Mouse (Mus musculus) liver (tissue): ENCODE measurements around the gene Aldh3b1.
A peak's percentile ranks its signal among the peaks of the same experiment; 100 is the strongest.

Experiments used
- DNase-seq: peaks from one replicate; pipeline ENCODE4 v3.0.0-alpha.2; 2020; ENCODE audit warnings: mixed read lengths

The Aldh3b1 gene

DNA sequence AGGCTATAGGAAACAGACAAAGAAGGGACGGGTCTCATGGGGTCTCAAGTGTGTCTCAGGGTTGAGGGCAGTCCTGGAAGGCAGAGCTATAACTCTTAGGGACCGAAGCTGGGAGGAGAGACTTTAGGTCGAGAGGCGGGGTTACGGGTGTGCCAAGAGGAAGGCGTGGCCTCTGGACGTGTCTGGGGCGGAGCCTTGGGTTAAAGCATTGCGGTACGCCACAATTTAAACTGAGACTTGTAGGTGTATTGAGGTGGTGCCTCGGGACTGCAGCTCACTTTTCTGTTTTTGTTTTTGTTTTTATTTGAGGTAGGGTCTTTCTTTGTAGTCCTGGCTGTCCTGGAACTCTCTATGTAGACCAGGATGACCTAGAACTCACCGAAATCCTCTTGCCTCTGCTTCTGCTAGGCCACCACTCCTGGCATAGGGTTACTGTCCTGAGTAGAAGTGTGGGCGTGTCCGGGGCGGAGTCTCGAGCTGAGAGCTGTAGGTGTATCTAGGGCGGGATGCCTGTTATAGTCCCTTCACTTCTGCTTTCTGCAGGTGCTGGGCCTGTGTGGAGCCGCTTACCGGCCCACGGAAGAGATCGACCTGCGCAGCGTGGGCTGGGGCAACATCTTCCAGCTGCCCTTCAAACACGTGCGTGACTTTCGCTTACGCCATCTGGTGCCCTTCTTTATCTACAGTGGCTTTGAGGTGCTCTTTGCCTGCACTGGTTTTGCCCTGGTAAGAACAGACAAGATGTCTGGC, 13.6 kb upstream of the Aldh3b1 start:
- DNase-seq, result peak; percentile 86

DNA sequence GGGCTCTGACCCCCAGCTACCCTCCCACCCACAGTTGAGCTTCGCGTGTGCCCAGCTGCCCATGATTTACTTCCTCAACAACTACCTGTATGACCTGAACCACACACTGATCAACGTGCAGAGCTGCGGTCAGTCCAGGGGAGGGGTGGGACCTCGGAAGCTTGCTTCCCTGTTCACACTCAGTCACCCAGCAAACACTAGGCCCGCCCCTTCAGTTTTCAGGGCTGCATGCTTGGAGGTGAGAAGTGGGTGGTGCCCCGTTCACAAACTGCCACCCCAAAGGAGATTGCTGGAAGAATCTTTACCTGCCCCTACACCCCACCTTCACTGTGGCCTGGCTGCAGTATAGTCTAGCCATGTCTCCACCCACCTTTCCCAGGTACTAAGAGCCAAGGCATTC, 12.7 kb upstream of the Aldh3b1 start:
- no peak for DNase-seq

DNA sequence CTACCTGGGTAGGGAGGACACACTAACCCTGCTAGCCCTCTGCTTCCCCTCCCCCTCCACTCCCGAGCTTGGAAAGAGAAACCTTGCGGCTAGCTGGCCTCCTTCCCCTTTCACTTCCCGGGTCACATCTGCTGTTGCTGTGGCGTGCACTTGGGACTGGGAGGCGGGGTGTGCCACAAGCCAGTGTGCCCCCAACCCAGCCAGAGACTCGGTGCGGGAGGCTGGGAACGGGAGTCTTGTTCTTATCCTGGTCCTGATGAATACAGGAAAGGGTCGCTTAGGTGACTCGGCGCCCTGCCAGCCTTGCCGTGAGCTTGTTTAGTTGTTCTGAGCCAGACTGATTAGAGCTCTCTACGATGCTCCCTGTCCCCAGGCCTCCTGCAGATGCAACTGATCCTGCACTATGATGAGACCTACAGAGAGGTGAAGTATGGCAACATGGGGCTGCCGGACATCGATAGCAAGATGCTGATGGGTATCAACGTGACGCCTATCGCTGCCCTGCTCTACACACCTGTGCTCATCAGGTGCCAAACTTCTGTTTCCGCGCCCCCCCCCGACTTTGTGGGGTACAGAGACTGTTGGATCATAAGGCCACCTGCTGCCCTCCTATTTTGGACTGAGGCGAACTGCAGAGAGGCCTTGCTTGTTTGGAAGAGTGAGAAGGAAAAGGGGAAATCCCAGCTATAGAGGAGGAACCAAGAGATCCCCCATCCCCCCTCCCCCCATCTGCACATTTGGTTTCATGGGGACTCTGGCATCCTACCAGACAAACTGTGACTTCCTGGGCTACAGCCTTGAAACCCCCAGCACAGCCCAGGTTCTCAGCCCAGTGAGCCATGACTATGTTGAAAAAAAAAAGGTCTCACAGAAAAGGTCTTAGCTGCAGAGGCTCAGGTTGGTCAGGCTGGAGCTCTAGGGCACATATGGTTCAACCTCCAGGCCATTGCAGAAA, 6.6 kb upstream of the Aldh3b1 start:
- peak; percentile 53 for DNase-seq

DNA sequence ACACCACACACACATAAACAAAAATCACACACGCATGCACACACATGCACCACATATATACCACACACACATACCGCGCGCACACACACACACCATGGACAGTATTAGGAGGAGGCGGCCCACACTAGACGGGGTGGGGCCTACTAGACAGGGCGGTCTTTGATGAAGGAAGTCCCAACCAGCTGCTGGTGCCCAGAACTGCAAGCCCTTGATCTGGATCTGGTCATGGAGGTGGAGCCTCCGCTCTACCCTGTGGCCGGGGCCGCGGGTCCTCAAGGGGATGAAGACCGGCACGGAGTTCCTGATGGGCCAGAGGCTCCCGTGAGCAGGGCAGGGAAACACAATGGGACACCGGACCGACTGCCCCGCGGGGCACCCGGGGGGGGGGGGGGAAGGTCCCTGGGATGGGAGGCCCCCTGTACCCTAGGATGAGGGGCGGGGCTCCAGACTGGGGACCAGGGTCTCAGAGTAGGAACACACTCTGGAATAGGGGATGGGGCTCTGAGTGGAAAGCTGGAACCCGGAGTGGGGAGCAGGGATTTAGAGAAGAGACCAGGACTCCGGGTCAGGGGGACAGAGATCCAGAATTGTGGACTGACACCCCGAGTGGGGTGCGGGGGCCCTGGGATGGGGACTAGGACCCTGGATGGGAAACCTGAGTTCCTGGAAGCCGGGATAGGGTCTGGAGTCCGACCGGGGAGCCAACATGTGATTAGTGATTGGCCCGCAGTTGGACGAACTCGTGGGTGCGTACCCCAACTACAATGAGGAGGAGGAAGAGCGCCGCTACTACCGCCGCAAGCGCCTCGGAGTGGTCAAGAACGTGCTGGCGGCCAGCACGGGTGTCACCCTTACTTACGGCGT, 5.7 kb upstream of the Aldh3b1 start, which contains the start of gene Unc93b1:
Unc93b1 (plus strand) TSS at position 155 of the 864 bp plus-strand sequence.
- DNase-seq, result peak; percentile 63

DNA sequence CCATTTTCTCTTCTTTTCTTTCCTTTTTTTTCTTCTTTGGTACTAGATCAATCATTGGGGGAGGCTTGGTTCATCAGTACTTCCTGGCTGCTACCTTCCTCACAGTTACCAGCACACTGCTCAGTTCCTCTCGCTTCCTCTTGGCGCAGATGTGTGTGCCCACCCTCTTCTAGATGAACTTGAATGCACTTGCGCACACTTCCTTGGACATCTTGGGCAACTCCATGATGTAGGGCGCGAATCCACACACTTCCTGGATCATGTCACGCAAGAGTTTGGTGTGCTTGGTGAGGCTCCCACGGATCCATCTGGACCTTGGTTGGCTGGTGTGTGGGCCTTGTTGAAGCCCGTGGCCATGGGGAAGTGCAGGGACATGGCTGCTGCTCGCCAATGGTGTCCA, 2.1 kb upstream of the Aldh3b1 start:
- no peak for DNase-seq

DNA sequence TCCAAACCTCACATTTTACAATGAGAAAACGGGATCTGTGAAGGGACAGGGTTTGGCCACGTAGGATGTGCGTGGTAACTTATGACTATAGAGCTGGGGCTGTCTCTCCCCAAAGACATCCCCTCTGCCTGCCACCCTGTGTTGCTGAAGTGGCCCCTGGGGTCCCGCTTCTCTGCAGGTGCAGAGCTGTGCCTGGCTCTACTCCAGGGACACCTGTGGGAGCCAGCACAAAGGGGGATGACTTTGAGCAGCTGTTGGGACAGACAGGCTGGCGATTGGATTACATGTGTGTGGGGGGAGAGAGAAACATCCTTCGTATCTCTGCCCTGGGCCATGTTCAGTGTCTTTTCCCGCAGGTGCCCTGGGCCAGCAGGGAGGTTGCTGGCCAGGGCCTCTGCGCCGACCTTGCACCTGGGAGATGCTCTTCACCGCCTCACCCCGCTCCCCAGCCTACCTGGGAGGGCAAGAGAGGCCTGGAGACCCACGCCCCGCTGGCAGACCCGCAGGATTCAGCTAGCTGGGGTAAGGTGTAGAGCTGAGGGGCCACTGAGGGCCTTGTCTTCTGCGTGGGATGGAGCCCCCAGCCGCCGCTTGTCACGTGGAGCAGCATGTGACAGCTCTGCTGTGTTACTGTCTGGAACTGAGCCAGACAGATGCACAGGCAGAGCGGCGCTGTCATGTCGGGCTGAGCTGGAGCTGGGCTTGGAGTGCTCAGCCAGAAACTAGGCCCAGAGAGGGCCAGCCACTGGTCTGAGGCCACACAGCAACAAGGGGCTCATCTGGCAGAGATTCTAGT, 852 bp upstream of the Aldh3b1 start:
- DNase-seq, result no peak

DNA sequence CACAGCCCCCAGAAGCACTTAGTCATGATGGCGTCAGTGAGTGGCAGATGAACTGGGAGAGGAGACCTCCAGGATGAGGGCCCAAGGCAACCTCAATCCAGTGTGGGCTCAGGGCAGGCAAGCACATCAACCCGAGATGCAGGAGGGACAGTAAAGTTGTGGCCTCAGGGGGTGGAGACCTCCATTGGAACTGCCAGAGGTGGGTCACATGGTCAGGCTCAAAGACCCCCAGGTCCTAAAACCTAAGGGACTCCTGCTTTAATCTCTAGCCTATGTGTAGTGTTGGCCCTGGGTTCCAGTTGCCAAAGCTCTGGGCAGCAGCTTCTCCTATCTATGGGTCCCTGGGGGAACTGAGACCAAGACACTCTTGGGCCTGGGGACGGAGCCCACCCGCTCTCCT, 829 bp downstream of the Aldh3b1 start:
- no peak for DNase-seq

DNA sequence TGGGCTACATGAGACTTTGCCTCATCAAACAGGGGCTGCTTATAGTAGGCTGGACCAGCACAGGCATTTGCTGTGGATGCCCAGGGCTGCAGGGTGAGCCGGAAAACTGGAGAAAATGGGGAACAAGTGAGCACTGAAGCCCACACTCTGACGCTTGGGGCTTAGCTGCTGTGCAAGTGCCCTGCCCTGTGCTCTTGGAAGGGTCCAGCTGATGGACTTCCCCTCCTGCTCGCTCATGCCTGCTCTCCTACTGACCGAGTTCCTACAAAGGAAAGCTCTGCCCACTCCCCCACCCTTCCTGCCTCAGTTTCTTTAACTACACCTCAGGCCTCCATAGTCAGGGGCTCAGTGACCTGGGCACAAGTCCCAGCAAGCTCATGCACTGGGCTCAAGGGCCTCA, 1.6 kb downstream of the Aldh3b1 start:
- DNase-seq, result no peak

DNA sequence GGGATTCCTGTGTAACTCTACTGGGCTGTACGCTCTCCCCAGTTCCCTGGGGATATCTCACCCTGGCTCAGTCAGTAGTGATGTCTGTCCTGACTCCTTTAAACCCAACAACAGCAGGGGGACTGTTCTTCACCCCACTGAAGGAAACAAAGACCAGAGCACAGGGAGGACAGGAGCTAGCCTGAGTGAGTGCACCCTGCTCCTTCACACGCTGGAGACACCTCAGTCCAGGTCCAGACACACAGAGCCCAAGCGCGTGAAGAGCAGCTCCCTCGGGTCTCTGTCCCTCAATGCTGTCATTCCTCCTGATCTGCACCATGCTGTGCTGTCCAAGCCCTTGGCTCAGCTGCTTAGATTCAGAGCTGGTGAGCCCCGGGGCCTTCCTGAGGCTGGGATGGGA, 2.9 kb downstream of the Aldh3b1 start:
- DNase-seq, result no peak

DNA sequence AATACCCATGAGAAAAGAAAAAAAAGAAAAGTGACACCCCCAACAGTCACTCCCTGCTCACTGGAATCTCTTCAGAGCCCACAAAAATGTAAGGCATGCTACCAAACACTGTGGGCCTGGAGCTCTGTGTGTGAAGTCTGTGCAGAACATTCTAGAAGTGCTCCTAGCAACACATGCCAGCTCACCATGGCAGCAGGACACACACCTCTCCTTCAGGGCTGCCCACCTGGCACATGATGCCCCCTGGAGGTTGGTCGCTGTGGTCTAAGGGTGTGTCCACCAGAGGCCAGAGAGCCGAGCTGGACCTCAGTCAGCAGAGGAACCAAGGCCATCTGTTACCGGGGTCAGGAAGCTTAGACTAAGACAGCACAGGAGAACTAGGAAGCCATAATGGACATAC, 3.3 kb downstream of the Aldh3b1 start:
- DNase-seq, result no peak

DNA sequence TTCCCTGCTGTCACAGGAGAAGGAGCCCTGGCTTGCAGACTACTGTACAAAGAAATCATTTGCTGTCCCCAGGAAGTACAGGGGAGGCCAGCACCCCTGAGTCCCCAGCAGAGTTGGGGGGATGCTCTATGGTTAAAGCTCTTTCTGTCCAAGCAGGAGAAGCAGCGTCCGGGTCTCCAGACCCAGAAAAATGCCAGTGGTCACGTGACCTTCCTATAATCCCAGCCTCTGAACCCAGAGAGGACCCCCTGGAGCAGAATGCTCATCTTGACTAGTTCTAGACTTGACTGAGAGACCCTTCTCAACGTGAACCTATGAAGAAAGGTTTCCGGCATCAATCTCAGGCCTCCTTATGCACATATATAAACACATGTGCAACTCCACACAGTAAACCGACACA, 3.7 kb downstream of the Aldh3b1 start:
- DNase-seq, result no peak

DNA sequence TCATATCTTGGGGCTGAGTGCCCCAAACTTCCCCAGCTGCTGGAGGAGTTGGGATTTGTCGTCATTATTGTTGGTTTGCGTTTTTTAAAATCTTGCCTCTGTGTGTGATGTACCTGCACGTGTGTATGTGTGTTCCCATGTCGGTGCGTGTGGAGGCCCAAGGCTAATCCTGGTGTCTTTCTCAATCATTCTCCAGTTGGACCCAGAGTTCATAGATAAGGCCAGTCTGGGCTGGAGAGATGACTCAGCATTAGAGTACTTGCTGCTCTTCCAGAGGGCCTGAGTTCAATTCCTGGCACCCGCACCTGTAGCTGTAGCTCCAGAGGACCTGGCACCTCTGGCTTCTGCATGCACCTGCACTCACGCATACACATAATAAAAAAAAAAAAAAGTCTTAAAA, 4.7 kb downstream of the Aldh3b1 start:
- no peak for DNase-seq

DNA sequence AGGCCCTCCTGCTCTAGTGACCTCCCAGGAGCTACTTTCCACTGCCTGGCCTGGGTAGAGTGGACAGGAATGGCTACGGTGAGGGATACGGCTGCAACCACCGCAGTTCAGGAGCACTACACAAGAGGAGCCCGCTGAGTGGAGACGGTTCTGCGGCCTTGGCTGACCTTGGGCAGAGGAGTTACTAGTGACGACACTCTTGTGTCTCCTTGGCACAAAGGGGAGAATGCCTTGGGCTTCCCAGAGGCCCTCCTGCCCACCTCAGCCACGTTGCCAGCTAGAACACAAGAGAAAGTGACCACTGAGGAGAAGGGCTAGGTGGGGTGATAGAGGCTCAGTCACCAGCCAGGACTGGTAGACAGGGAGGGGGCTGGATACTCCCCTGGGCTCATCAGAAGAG, 5.4 kb downstream of the Aldh3b1 start:
- DNase-seq, result no peak

DNA sequence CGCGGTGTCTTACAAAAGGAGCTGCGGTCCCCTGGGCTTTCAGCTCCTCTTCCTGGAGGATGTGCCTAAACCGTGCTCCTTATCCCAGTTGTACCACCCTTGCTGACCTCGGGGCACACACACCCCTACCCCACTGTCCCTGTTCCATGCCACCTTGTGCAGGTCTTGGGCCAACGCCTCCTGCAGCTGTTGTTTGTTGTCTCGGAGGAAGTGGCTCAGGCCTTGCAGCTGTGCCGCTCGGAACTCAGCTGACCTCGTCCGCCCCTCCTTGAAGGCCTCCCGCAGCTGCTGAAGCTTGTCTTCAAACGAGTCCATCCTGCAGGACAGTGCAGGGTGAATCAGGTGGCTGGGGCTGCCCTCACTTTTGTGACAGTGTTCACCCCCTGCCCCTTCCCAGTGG, 6.0 kb downstream of the Aldh3b1 start:
- DNase-seq, result no peak

DNA sequence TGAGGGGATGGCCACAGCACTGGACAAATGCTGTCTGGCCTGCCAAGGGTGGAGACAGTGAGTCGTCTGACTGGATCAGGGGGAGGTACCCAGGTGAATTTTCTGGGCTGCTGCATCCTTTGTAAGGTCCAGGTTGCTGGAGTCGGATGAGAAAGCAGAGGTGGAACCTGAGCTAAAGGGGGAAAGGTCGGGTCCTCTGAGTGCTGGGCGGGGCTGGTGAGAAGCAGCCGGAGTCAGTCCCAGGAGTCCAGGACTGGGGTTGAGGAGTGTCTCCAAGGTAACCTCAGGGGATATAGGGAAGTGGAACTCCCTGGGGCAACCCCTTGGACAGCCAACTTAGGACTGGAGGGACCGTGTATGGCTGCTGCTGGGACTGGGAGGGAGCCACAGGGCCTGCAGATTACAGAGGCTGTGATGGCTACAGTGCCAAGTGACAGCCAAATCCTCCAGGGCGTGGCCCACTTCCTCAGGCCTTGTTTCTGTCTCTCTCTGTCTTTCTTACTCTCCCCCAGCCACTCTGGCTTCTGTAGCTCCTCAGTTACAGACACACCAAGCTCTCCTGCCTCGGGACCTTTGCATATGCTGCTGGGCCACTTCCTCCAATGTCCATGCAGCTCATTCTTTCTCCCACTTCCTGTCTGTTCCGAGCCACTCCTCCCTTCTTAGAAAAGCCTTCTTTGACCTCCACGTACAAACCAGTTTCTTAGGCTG, 6.8 kb downstream of the Aldh3b1 start:
- no peak for DNase-seq

DNA sequence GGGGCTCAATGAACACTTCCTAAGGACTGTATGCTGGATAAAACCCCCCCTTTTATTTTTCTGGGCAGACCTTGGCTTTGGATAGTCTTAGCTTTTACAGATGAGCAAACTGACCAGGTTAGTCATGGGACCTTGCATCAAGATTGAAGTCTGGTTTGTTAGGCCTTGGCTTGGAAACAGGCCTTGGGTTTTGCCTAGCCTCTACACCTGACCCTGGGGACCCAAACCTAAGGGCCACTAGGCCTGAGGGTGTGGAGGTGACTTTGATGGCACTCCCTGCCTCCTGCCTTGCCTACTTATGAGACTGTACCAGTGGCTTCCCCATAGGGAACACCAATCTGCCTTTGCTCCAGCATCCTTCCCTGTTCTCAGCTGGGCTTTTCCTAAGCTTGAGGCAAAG, 9.7 kb downstream of the Aldh3b1 start:
- DNase-seq, result no peak

DNA sequence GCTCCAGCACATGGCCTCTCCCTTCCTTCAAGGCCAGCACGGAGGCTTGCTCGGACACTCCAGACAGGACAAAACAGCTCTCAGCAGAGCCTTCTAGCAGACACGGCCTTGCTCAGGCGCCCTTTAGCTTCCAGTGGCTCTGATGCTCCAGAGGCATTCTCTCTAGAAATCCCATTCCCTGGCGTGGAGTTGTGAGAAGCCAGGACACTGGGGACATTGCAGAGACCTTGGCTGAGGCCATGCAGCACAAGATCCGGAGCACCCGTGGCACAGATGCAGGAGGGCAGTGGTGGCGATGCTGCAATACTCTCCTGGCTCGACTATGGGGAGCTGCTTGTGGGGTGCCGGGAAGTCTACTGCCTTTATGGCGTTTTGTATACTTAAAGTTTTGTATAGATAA, 12.9 kb downstream of the Aldh3b1 start:
- DNase-seq, result no peak

DNA sequence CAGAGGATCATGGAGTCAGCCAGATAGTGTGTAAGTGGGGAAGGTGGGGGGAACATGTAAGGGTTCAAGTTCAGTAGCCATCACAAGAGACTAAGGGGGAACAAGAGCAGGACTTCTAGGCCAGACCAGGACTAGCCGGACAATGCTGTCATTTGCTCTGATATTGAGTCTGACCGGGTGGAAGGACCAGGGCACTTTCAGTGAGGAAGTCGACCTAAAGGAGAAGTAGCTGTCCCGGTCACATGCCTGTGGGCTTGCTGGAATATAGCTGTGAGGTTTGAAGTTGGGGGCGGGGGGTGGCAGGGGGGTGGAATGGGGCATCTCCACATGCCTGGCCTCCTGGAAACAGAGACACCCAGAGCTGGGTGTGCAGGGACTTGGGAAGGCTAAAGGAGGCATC, 15.1 kb downstream of the Aldh3b1 start:
- DNase-seq, result no peak

DNA sequence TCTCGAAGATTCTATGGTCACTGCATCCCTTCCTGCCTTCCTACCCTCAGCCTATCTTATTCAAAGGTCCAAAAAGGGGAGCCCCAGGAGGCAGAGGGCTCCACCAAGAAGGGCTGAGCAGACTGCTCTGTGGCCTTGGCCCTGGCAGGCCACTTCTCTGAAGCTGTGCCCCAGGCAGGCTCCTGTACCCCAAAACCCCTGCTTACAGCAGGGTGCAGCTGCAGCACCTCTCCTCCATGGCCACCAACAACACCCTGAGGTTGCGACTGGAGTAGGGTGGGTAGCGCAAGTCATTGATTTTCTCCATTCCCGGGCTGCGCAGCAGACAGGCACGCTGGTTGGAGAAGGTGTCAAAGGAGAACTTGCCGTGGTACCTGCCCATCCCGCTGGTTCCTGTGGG, 15.9 kb downstream of the Aldh3b1 start:
- no peak for DNase-seq

DNA sequence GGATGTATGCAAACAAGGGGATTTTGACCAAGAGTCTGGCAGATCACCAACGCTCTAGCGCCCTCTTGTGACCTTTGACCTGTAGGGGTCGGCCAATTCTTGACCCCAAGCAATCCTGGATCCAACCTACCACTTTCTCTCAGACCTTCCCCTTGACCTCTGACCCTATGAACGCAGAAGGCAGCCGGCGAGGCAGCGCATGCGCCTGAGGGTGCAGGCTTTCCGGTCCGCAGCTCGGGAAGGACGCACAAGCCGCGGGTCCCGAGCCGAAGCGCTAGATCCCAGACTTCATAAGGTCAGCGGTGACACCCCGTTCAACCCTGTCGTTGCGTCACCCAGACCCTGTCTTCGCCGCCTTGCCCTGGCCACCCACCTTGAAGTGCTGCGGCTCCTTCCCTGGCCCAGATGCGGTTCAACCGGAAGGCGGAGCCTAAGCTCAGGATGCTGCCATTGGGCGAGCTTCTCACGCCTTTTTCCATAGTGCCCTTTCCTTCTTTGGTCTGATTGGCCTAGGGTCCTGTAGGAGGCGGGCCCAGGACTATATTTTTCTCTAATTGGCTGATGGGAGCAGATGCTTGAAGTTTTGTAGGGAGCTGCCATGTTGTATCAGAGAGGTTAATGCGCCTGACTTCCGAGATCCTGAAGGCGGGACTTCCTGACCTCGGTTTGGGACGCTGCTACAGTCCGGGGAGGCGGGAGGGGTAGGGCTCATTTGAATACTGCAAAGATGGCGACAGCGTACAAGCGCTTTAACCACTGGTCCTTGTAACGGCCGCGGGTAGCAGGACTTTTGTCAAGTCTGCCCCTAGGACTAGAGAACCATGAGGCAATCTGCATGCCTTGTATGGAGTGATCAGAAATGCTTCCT, 17.0 kb downstream of the Aldh3b1 start, which contains the start of gene Ndufs8:
Ndufs8 (minus strand) TSS at position 438 of the 868 bp plus-strand sequence.
- peak; percentile 91 for DNase-seq
